Mouse (Mus musculus) kidney, postnatal 0 days (tissue): ENCODE measurements at regions not wholly inside any gene's neighbourhood (a gene's known extent, or its start where the extent isn't known, plus 50 kb on each side); places are given as distances from the start of the nearest gene placed in this dataset.

Experiments used
- ATAC-seq: fragments of 200-750 bp; cut with Nextera tagmentation; replicated peaks from 2 replicates; pipeline ENCODE4 v1.8.0; 2017; ENCODE audit warnings: low read depth, moderate number of reproducible peaks, moderate TSS enrichment, moderate library complexity; ENCODE audit not compliant: low FRiP score
- DNase-seq: peaks from one replicate; pipeline ENCODE4 v3.0.0-alpha.2; 2016; ENCODE audit warnings: low spot score
- H3K27ac ChIP-seq: fragments of 300-500 bp; sonication (generic); 2 replicates; pipeline ENCODE4 v1.5.1; 2014; ENCODE audit warnings: mild to moderate bottlenecking
- H3K27me3 ChIP-seq: fragments of 300-500 bp; sonication (generic); 2 replicates; pipeline ENCODE4 v1.6.1; 2014; ENCODE audit warnings: low read length, mixed read lengths; ENCODE audit not compliant: insufficient read depth
- H3K36me3 ChIP-seq: fragments of 300-500 bp; sonication (generic); 2 replicates; pipeline ENCODE4 v1.6.1; 2014; ENCODE audit warnings: low read length, mixed read lengths; ENCODE audit not compliant: insufficient read depth
- H3K4me1 ChIP-seq: fragments of 300-500 bp; sonication (generic); replicated peaks from 2 replicates; pipeline ENCODE4 v1.6.1; 2014; ENCODE audit warnings: antibody characterized with exemption, low read length, mixed read lengths; ENCODE audit not compliant: insufficient read depth
- H3K4me2 ChIP-seq: fragments of 300-500 bp; sonication (generic); 2 replicates; pipeline ENCODE4 v1.6.1; 2014; ENCODE audit warnings: mild to moderate bottlenecking, low read length, moderate library complexity, mixed read lengths
- H3K4me3 ChIP-seq: fragments of 300-500 bp; sonication (generic); replicated peaks from 2 replicates; pipeline ENCODE4 v1.5.1; 2014; ENCODE audit warnings: low read depth, low read length
- H3K9ac ChIP-seq: fragments of 300-500 bp; sonication (generic); 2 replicates; pipeline ENCODE4 v1.6.1; 2014; ENCODE audit warnings: low read depth, low read length
- H3K9me3 ChIP-seq: fragments of 300-500 bp; sonication (generic); replicated peaks from 2 replicates; pipeline ENCODE4 v1.6.1; 2016; ENCODE audit warnings: low read length, inconsistent platforms, mixed read lengths
- CTCF ChIP-seq: IDR thresholded peaks from 2 replicates; pipeline ENCODE4 v1.5.1; 2016; ENCODE audit warnings: antibody characterized with exemption, low read depth, mild to moderate bottlenecking, moderate library complexity
- WGBS: fragments of 180-500 bp; shearing (Covaris S2); extraction: QIAGEN DNeasy Blood & Tissue Kit; methylation state at CpG from one replicate; pipeline ENCODE4 v1.1.7; 2014; 5-methylcytosine and 5-hydroxymethylcytosine counted together

- DNase-seq (no peak), ATAC-seq (no peak)
- Histone ChIP-seq H3K27me3 (no peaks in the 10 kb centered on the region), H3K4me2 (no peak overlapping the region), H3K4me1 (no peaks in the 10 kb centered on the region), H3K9me3 (no peaks in the 10 kb centered on the region), H3K27ac (no peak overlapping the region), H3K4me3 (no peak overlapping the region), H3K36me3 (no peaks in the 10 kb centered on the region), H3K9ac (no peak overlapping the region)
- TF ChIP-seq CTCF: no peak
- 62% methylated on average over 4 of the region's 4 CpGs for WGBS
These were observed 71.3 kb upstream of the A1bg start for GRCm38 (mm10) chr15:60993971-60994690.

- TF ChIP-seq CTCF: no peak
- Histone ChIP-seq H3K27ac (no peak overlapping the region), H3K27me3 (no peaks in the 10 kb centered on the region), H3K4me3 (no peak overlapping the region), H3K9ac (no peak overlapping the region), H3K9me3 (no peaks in the 10 kb centered on the region), H3K4me1 (no peaks in the 10 kb centered on the region), H3K4me2 (no peak overlapping the region), H3K36me3 (no peaks in the 10 kb centered on the region)
- DNase-seq (no peak), ATAC-seq (no peak)
- 90% methylated on average over 2 of the region's 2 CpGs for WGBS
These were observed 70.6 kb upstream of the A1bg start for GRCm38 (mm10) chr15:60993394-60993793.

GRCm38 (mm10) chr15:60982576-60982975 lies 59.8 kb upstream of the A1bg start:
- H3K4me2 ChIP-seq: no peak overlapping the region
- TF ChIP-seq CTCF: no peak
- 30% methylated on average over 2 of the region's 2 CpGs for WGBS
- H3K27ac ChIP-seq: no peak overlapping the region
- no peaks in the 10 kb centered on the region for H3K36me3 ChIP-seq
- H3K9ac ChIP-seq: no peak overlapping the region
- H3K27me3 ChIP-seq: no peaks in the 10 kb centered on the region
- H3K9me3 ChIP-seq: no peaks in the 10 kb centered on the region
- H3K4me1 ChIP-seq: no peaks in the 10 kb centered on the region
- ATAC-seq (no peak; the same call in 1 of the 2 replicates), DNase-seq (peak; percentile 76)
- no peak overlapping the region for H3K4me3 ChIP-seq
